ENCODE assay signal across 15 mouse cellular contexts in the genomic region with DNA sequence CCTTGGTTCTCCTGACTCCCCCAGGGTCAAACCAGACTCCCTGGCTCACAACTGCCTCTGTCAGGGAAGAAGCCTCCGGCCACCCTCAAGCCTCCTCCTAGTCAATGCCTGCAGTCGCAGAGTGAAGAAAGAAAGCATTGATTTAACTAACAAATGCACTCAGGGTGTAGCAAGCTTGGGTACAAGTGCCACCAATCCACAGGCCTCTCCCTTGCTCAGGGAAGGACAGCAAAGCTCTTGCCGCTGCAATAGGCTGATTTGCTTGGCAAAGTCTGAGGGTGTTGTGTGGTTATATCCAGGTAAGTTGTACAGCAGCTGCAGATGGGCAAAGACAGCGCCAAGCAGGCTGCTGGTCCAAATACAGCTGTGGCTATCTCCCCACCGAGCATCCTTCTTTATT. TPM values are rescaled to one million over a fixed set of nuclear protein-coding genes. Genes with fewer than 3 reads are reported as not detected.
DNase-seq lines count a peak whose midpoint lies in the region; ATAC-seq and TF ChIP-seq lines count a peak whose summit lies in the region.
"Had no signal": no experiment of that assay in that cellular context is flagged by ENCODE, and none has a peak within 500 bp of the region (broad histone marks: within the 10 kb centered on the region; RNA-seq: fewer than 3 reads in every experiment).

No protein-coding gene starts in this region.

- no peaks in the 10 kb centered on the region for H3K36me3 ChIP-seq in lung, embryonic 14.5 days (ENCODE audit: insufficient read depth)
- H3K36me3 ChIP-seq in ES-E14 (ENCODE audit: control insufficient read depth, insufficient read depth, low read length, poor library complexity, severe bottlenecking) = no peaks in the 10 kb centered on the region
- H3K36me3 ChIP-seq in embryonic facial prominence, embryonic 12.5 days = no peaks in the 10 kb centered on the region
- H3K36me3 ChIP-seq in limb, embryonic 12.5 days = no peaks in the 10 kb centered on the region

- peaks cover 2% of the 10 kb centered on the region; the same call in 1 of the 2 replicates for H3K4me1 ChIP-seq in lung, embryonic 14.5 days (ENCODE audit: insufficient read depth)
- peaks cover 26 to 40% of the 10 kb centered on the region in 2 experiments for H3K4me1 ChIP-seq in ES-E14 (ENCODE audit: control insufficient read depth in 2 of 2, insufficient read depth in 2 of 2, low read length in 2 of 2, poor library complexity in 1 of 2)
- H3K4me1 ChIP-seq in embryonic facial prominence, embryonic 12.5 days = peaks cover 10% of the 10 kb centered on the region
- peaks cover 23% of the 10 kb centered on the region for H3K4me1 ChIP-seq in limb, embryonic 12.5 days (replicated peaks)

- no peak overlapping the region for H3K4me3 ChIP-seq in lung, embryonic 14.5 days (ENCODE audit: low read depth, low read length)
- peak overlapping the region in 1 of 2 experiments; percentile 2; a peak in 1 of 4 replicates for H3K4me3 ChIP-seq in ES-E14 (ENCODE audit: insufficient read depth in 1 of 2, low read depth in 1 of 2, low read length in 2 of 2, poor library complexity in 1 of 2, severe bottlenecking in 1 of 2)
- no peak overlapping the region for H3K4me3 ChIP-seq in embryonic facial prominence, embryonic 12.5 days
- no peak overlapping the region for H3K4me3 ChIP-seq in limb, embryonic 12.5 days (replicated peaks)
- H3K4me3 ChIP-seq: megakaryocyte, embryonic 14.5 days had no signal

- TF ChIP-seq CTCF in lung, embryonic 14.5 days (IDR thresholded peaks at IDR 0.05; ENCODE audit: low read depth) = no peak

- peak overlapping the region; percentile 91 for H3K27ac ChIP-seq in lung, embryonic 14.5 days (ENCODE audit: low read depth)
- peak overlapping the region; percentile 88 for H3K27ac ChIP-seq in ES-E14 (ENCODE audit: insufficient read depth, low read depth, low read length, poor library complexity, severe bottlenecking)
- peak overlapping the region; percentile 55; the same call in 1 of the 2 replicates for H3K27ac ChIP-seq in embryonic facial prominence, embryonic 12.5 days
- H3K27ac ChIP-seq in limb, embryonic 12.5 days = peak overlapping the region; percentile 4; the same call in 1 of the 2 replicates

- H3K9me3 ChIP-seq in lung, embryonic 14.5 days (ENCODE audit: low read depth, low read length) = no peaks in the 10 kb centered on the region
- H3K9me3 ChIP-seq in ES-E14 (ENCODE audit: control insufficient read depth, insufficient read depth, low read depth, low read length) = no peaks in the 10 kb centered on the region
- H3K9me3 ChIP-seq in embryonic facial prominence, embryonic 12.5 days = no peaks in the 10 kb centered on the region
- H3K9me3 ChIP-seq in limb, embryonic 12.5 days = no peaks in the 10 kb centered on the region
- H3K9me3 ChIP-seq: megakaryocyte, embryonic 14.5 days had no signal

- peak overlapping the region; percentile 50; the same call in 1 of the 2 replicates for H3K4me2 ChIP-seq in lung, embryonic 14.5 days
- H3K4me2 ChIP-seq in embryonic facial prominence, embryonic 12.5 days (replicated peaks) = no peak overlapping the region
- no peak overlapping the region for H3K4me2 ChIP-seq in limb, embryonic 12.5 days

- in situ Hi-C loops in ES-E14 (cut with MboI; ENCODE audit: low sequenced_read_pairs in 2 of 2, unreplicated experiment in 2 of 2) = no loop called here

- H3K9ac ChIP-seq in lung, embryonic 14.5 days = no peak overlapping the region
- H3K9ac ChIP-seq in ES-E14 (ENCODE audit: insufficient read depth, low read depth, low read length, poor library complexity, severe bottlenecking) = peak overlapping the region; percentile 26; the same call in 1 of the 2 replicates
- H3K9ac ChIP-seq in embryonic facial prominence, embryonic 12.5 days = no peak overlapping the region
- no peak overlapping the region for H3K9ac ChIP-seq in limb, embryonic 12.5 days (replicated peaks)
- H3K9ac ChIP-seq: liver, postnatal 0 days had no signal

- DNase-seq in lung, embryonic 14.5 days = no peak
- DNase-seq in lung, postnatal 25 days (ENCODE audit: low spot score) = no peak
- no peak for DNase-seq in ES-E14 (ENCODE audit: low read depth, low spot score)
- no peak for DNase-seq in cerebellum, postnatal 4 days (ENCODE audit: low spot score in 2 of 2)
- DNase-seq in layer of hippocampus, postnatal 14 days (ENCODE audit: low spot score in 2 of 2) = no peak
- no peak for DNase-seq in frontal cortex, postnatal 10 days (ENCODE audit: low spot score in 2 of 2)
- DNase-seq: cerebellum, adult 9-10 months; heart, postnatal 36 days; left cerebral cortex, postnatal 4 days; liver, postnatal 0 days; thymus, postnatal 4 days had no signal

- no peaks in the 10 kb centered on the region for H3K27me3 ChIP-seq in lung, embryonic 14.5 days (ENCODE audit: insufficient read depth, low read length)
- no peaks in the 10 kb centered on the region for H3K27me3 ChIP-seq in embryonic facial prominence, embryonic 12.5 days
- no peaks in the 10 kb centered on the region for H3K27me3 ChIP-seq in limb, embryonic 12.5 days

- 49% methylated on average over 5 of the region's 5 CpGs for WGBS in lung, embryonic 14.5 days
- 28% methylated on average over 5 of the region's 5 CpGs for WGBS in embryonic facial prominence, embryonic 12.5 days
- 58% methylated on average over 5 of the region's 5 CpGs for WGBS in limb, embryonic 12.5 days

- no peak for ATAC-seq in lung, embryonic 14.5 days (ENCODE audit: insufficient read depth)
- no peak for ATAC-seq in embryonic facial prominence, embryonic 12.5 days (ENCODE audit: insufficient number of reproducible peaks, insufficient read depth, low FRiP score, low TSS enrichment)
- no peak for ATAC-seq in limb, embryonic 12.5 days (ENCODE audit: insufficient number of reproducible peaks, insufficient read depth, low FRiP score, low TSS enrichment, low read depth)
- ATAC-seq: CD4-positive, CD25-positive, alpha-beta regulatory T cell, adult 4 months; liver, postnatal 0 days had no signal

TF ChIP-seq in ES-E14, 5 proteins besides CTCF, POLR2A, EP300 and RAD21:
- TF ChIP-seq CHD2 (IDR thresholded peaks at IDR 0.05; ENCODE audit: low read depth, low read length) = no peak

RNA-seq across cellular contexts. Expression of a gene that starts 30.9 kb away (rescaled TPM):
- polyA plus RNA-seq in lung, embryonic 14.5 days (2014; fragmentation: Nextera tagmentation; extraction: Ambion mirVana) = not detected in 2 replicates
- 0.26 TPM in 1 of 2 replicates, not detected in the other for total RNA-seq in ES-E14 (2012; rRNA removed)
- polyA plus RNA-seq in embryonic facial prominence, embryonic 12.5 days (2016; fragmentation: Nextera tagmentation; extraction: Ambion mirVana) = not detected in 2 replicates
- not detected in 2 replicates for polyA plus RNA-seq in limb, embryonic 12.5 days (2016; fragmentation: Nextera tagmentation; extraction: Ambion mirVana)
- total RNA-seq in layer of hippocampus, postnatal 14 days (2021) = 100 to 1,000 TPM; 186 to 187 TPM
- polyA plus RNA-seq: CD4-positive, CD25-positive, alpha-beta regulatory T cell, adult 4 months; liver, postnatal 0 days had no signal

RNA-seq across cellular contexts. Expression of a gene that starts 51.8 kb away (rescaled TPM):
- polyA plus RNA-seq in lung, embryonic 14.5 days (2014; fragmentation: Nextera tagmentation; extraction: Ambion mirVana) = 46.3 and 46.7 TPM in 2 replicates
- total RNA-seq in ES-E14 (2012; rRNA removed) = 17.5 and 19.3 TPM in 2 replicates
- 78.6 and 81.2 TPM in 2 replicates for polyA plus RNA-seq in embryonic facial prominence, embryonic 12.5 days (2016; fragmentation: Nextera tagmentation; extraction: Ambion mirVana)
- 51.8 and 57.7 TPM in 2 replicates for polyA plus RNA-seq in limb, embryonic 12.5 days (2016; fragmentation: Nextera tagmentation; extraction: Ambion mirVana)
- total RNA-seq in layer of hippocampus, postnatal 14 days (2021) = 100 to 1,000 TPM; 307 to 334 TPM

RNA-seq across cellular contexts. Expression of a gene that starts 60.0 kb away (rescaled TPM):
- polyA plus RNA-seq in lung, embryonic 14.5 days (2014; fragmentation: Nextera tagmentation; extraction: Ambion mirVana) = 12.3 and 13.5 TPM in 2 replicates
- total RNA-seq in ES-E14 (2012; rRNA removed) = 9.4 and 13.4 TPM in 2 replicates
- polyA plus RNA-seq in embryonic facial prominence, embryonic 12.5 days (2016; fragmentation: Nextera tagmentation; extraction: Ambion mirVana) = 5.5 and 6.6 TPM in 2 replicates
- polyA plus RNA-seq in limb, embryonic 12.5 days (2016; fragmentation: Nextera tagmentation; extraction: Ambion mirVana) = 5.7 and 6.0 TPM in 2 replicates
- not detected for total RNA-seq in layer of hippocampus, postnatal 14 days (2021)
- total RNA-seq: heart, postnatal 36 days had no signal
- polyA plus RNA-seq: CD4-positive, CD25-positive, alpha-beta regulatory T cell, adult 4 months had no signal

Comparison
In these comparisons a context has a peak if more than half of its experiments do, and no peak if none do; other contexts are left out.
1. H3K27ac ChIP-seq: peak in every context shown above with its lines; median percentile 91 in lung, embryonic 14.5 days; 88 in ES-E14; 55 in embryonic facial prominence, embryonic 12.5 days; 4 in limb, embryonic 12.5 days.